Mouse (Mus musculus) midbrain, embryonic 15.5 days (tissue): ENCODE results near the gene Chrna3. TPM values are rescaled to one million over a fixed set of nuclear protein-coding genes. Genes with fewer than 3 reads are reported as not detected.
A peak's percentile ranks its signal among the peaks of the same experiment; 100 is the strongest.

Experiments used
- ATAC-seq: fragments of 200-750 bp; cut with Nextera tagmentation; replicated peaks from 2 replicates; pipeline ENCODE4 v1.8.0; 2017; ENCODE audit warnings: moderate TSS enrichment
- H3K27ac ChIP-seq: fragments of 300-500 bp; sonication (generic); 2 replicates; pipeline ENCODE4 v1.5.1; 2015; ENCODE audit warnings: mild to moderate bottlenecking, inconsistent platforms
- H3K27me3 ChIP-seq: fragments of 300-500 bp; sonication (generic); replicated peaks from 2 replicates; pipeline ENCODE4 v1.6.1; 2015; ENCODE audit warnings: inconsistent platforms
- H3K36me3 ChIP-seq: fragments of 300-500 bp; sonication (generic); replicated peaks from 2 replicates; pipeline ENCODE4 v1.6.1; 2015; ENCODE audit warnings: inconsistent platforms
- H3K4me1 ChIP-seq: fragments of 300-500 bp; sonication (generic); 2 replicates; pipeline ENCODE4 v1.6.1; 2015; ENCODE audit warnings: inconsistent platforms
- H3K4me2 ChIP-seq: fragments of 300-500 bp; sonication (generic); 2 replicates; pipeline ENCODE4 v1.6.1; 2015; ENCODE audit warnings: inconsistent platforms, mild to moderate bottlenecking, moderate library complexity
- H3K4me3 ChIP-seq: fragments of 300-500 bp; sonication (generic); 2 replicates; pipeline ENCODE4 v1.5.1; 2015; ENCODE audit warnings: mild to moderate bottlenecking, inconsistent platforms
- H3K9ac ChIP-seq: fragments of 300-500 bp; sonication (generic); 2 replicates; pipeline ENCODE4 v1.6.1; 2015; ENCODE audit warnings: mild to moderate bottlenecking, inconsistent platforms
- H3K9me3 ChIP-seq: fragments of 300-500 bp; sonication (generic); 2 replicates; pipeline ENCODE4 v1.6.1; 2016; ENCODE audit warnings: inconsistent platforms
- WGBS: fragments of 180-500 bp; shearing (Covaris S2); methylation state at CpG from one replicate; pipeline ENCODE4 v1.1.7; 2015; ENCODE audit warnings: mixed read lengths; 5-methylcytosine and 5-hydroxymethylcytosine counted together
- polyA plus RNA-seq: library from polyadenylated mRNA; unstranded; fragments of >200 nt; fragmentation: Nextera tagmentation; extraction: Ambion mirVana; gene quantifications from 2 replicates; pipeline ENCODE4 v1.2.1, GENCODE M21; 2015

The Chrna3 gene
- polyA plus RNA-seq, 1 experiment from 2014 or later = 15.1 TPM

GRCm38 (mm10) chr9:54990362-54990761, 36.0 kb downstream of the Chrna3 start:
- Histone ChIP-seq H3K27me3 (0 out of 2 replicates have a peak, but pooled peaks cover 2% of the 10 kb centered on the region), H3K27ac (no peak overlapping the region), H3K4me3 (no peak overlapping the region), H3K9ac (no peak overlapping the region), H3K9me3 (no peaks in the 10 kb centered on the region), H3K36me3 (no peaks in the 10 kb centered on the region), H3K4me2 (no peak overlapping the region), H3K4me1 (no peaks in the 10 kb centered on the region)
- ATAC-seq = no peak
- WGBS = 84% methylated on average over 3 of the region's 3 CpGs

- H3K27ac ChIP-seq = no peak overlapping the region
- H3K27me3 ChIP-seq = peaks cover 22% of the 10 kb centered on the region; the same call in 1 of the 2 replicates
- peak overlapping the region; percentile 58 for H3K4me2 ChIP-seq
- WGBS = 7% methylated on average over 7 of the region's 7 CpGs
- peak overlapping the region; percentile 46 for H3K4me3 ChIP-seq
- no peak for ATAC-seq
- H3K9me3 ChIP-seq = no peaks in the 10 kb centered on the region
- H3K36me3 ChIP-seq = no peaks in the 10 kb centered on the region
- no peak overlapping the region for H3K9ac ChIP-seq
- peaks cover 22% of the 10 kb centered on the region for H3K4me1 ChIP-seq
Observed at GRCm38 (mm10) chr9:54982401-54982800, 44.0 kb downstream of the Chrna3 start.

GRCm38 (mm10) chr9:54981291-54982191, 44.8 kb downstream of the Chrna3 start:
- peak; percentile 86 for ATAC-seq
- Histone ChIP-seq H3K4me3 (peak overlapping the region; percentile 46), H3K4me1 (peaks cover 22% of the 10 kb centered on the region), H3K27me3 (peaks cover 25% of the 10 kb centered on the region; the same call in 1 of the 2 replicates), H3K36me3 (no peaks in the 10 kb centered on the region), H3K27ac (no peak overlapping the region), H3K9me3 (no peaks in the 10 kb centered on the region), H3K9ac (peak overlapping the region; percentile 3; the same call in 1 of the 2 replicates), H3K4me2 (peak overlapping the region; percentile 58)
- under 1% methylated on average over 76 of the region's 85 CpGs for whole genome bisulfite sequencing

GRCm38 (mm10) chr9:54980674-54981073, 45.7 kb downstream of the Chrna3 start, which contains the start of gene Chrna5:
Gene Chrna5 (plus strand): TSS chr9:54980880.
- ATAC-seq = peak; percentile 55; the same call in 1 of the 2 replicates
- no peaks in the 10 kb centered on the region for H3K9me3 ChIP-seq
- H3K4me2 ChIP-seq = peak within 1 kb of the TSS; percentile 58
- peak within 1 kb of the TSS; percentile 46 for H3K4me3 ChIP-seq
- H3K36me3 ChIP-seq = no peaks in the 10 kb centered on the region
- peak within 1 kb of the TSS; percentile 3; the same call in 1 of the 2 replicates for H3K9ac ChIP-seq
- peaks cover 22% of the 10 kb centered on the region for H3K4me1 ChIP-seq
- no peak within 1 kb of the TSS for H3K27ac ChIP-seq
- peaks cover 25% of the 10 kb centered on the region; the same call in 1 of the 2 replicates for H3K27me3 ChIP-seq
- WGBS = 30% methylated on average over 8 of the region's 8 CpGs

GRCm38 (mm10) chr9:54969972-54970637, 56.3 kb downstream of the Chrna3 start:
- H3K4me2 ChIP-seq = no peak overlapping the region
- ATAC-seq = no peak
- no peak overlapping the region for H3K27ac ChIP-seq
- no peaks in the 10 kb centered on the region for H3K9me3 ChIP-seq
- 62% methylated on average over 8 of the region's 8 CpGs for WGBS
- H3K4me1 ChIP-seq = no peaks in the 10 kb centered on the region
- H3K36me3 ChIP-seq = no peaks in the 10 kb centered on the region
- no peaks in the 10 kb centered on the region for H3K27me3 ChIP-seq
- no peak overlapping the region for H3K9ac ChIP-seq
- no peak overlapping the region for H3K4me3 ChIP-seq

- H3K9ac ChIP-seq = no peak overlapping the region
- H3K4me2 ChIP-seq = no peak overlapping the region
- no peak overlapping the region for H3K27ac ChIP-seq
- H3K27me3 ChIP-seq = no peaks in the 10 kb centered on the region
- no peaks in the 10 kb centered on the region for H3K4me1 ChIP-seq
- ATAC-seq = no peak
- H3K9me3 ChIP-seq = no peaks in the 10 kb centered on the region
- H3K4me3 ChIP-seq = no peak overlapping the region
- H3K36me3 ChIP-seq = peaks cover 11% of the 10 kb centered on the region; the same call in 1 of the 2 replicates
Observed at GRCm38 (mm10) chr9:54963669-54964068, 62.7 kb downstream of the Chrna3 start.

- no peaks in the 10 kb centered on the region for H3K4me1 ChIP-seq
- H3K9me3 ChIP-seq = no peaks in the 10 kb centered on the region
- no peak overlapping the region for H3K9ac ChIP-seq
- no peaks in the 10 kb centered on the region for H3K27me3 ChIP-seq
- WGBS = 95% methylated on average over 4 of the region's 4 CpGs
- no peak overlapping the region for H3K4me2 ChIP-seq
- H3K4me3 ChIP-seq = no peak overlapping the region
- no peak for ATAC-seq
- no peak overlapping the region for H3K27ac ChIP-seq
- H3K36me3 ChIP-seq = peaks cover 30% of the 10 kb centered on the region
Observed at GRCm38 (mm10) chr9:54961059-54961458, 65.3 kb downstream of the Chrna3 start.

Other genes starting within 250 kb of the Chrna3 start
- gene Ireb2, start 162.8 kb downstream of the Chrna3 start, polyA plus RNA-seq = 38.1 and 41.0 TPM in 2 replicates
- 2.0 and 2.2 TPM in 2 replicates for gene Hykk, start 109.3 kb downstream of the Chrna3 start, polyA plus RNA-seq
- gene Psma4, start 75.8 kb downstream of the Chrna3 start, polyA plus RNA-seq = 247 and 251 TPM in 2 replicates
- 1.0 and 1.1 TPM in 2 replicates for gene AY074887, start 75.6 kb downstream of the Chrna3 start, polyA plus RNA-seq
- gene Chrna5, start 45.7 kb downstream of the Chrna3 start, polyA plus RNA-seq = 3.0 and 3.7 TPM in 2 replicates
- gene Chrnb4, start 22.2 kb upstream of the Chrna3 start, polyA plus RNA-seq = 1.4 and 2.1 TPM in 2 replicates
- gene Ube2q2, start 122.3 kb upstream of the Chrna3 start, polyA plus RNA-seq = 39.3 and 40.3 TPM in 2 replicates
- gene Fbxo22, start 182.4 kb upstream of the Chrna3 start, polyA plus RNA-seq = 83.4 and 89.1 TPM in 2 replicates